Mouse (Mus musculus) ES-E14 (cell line): ENCODE data around the gene 1810049J17Rik. TPM values are rescaled to one million over a fixed set of nuclear protein-coding genes. Genes with fewer than 3 reads are reported as not detected.

Experiments used
- DNase-seq: peaks from one replicate; pipeline ENCODE4 v3.0.0-alpha.2; 2013; ENCODE audit warnings: low read depth, low spot score
- H3K27ac ChIP-seq: 2 replicates; pipeline ENCODE4 v1.5.1; 2012; ENCODE audit warnings: low read depth, mild to moderate bottlenecking, low read length, moderate library complexity, mixed read lengths; ENCODE audit not compliant: poor library complexity, insufficient read depth, severe bottlenecking
- H3K36me3 ChIP-seq: 2 replicates; pipeline ENCODE4 v1.6.1; 2012; ENCODE audit warnings: mild to moderate bottlenecking, low read length, moderate library complexity, mixed read lengths; ENCODE audit not compliant: control insufficient read depth, poor library complexity, insufficient read depth, severe bottlenecking
- H3K4me1 ChIP-seq, 2 experiments: fragments of 150-350 bp in 1 of 2; sonication (generic) in 1 of 2; 2 replicates each; pipeline ENCODE4 v1.6.1; 2012; ENCODE audit warnings: low read length in 2 of 2, mild to moderate bottlenecking in 1 of 2, mixed read lengths in 1 of 2; ENCODE audit not compliant: control insufficient read depth in 2 of 2, insufficient read depth in 2 of 2, poor library complexity in 1 of 2
- H3K4me3 ChIP-seq, 2 experiments: fragments of 150-350 bp in 1 of 2; sonication (generic) in 1 of 2; 2 replicates each; pipeline ENCODE4 v1.5.1; 2012; ENCODE audit warnings: low read length in 2 of 2, low read depth in 1 of 2, mild to moderate bottlenecking in 1 of 2, mixed read lengths in 1 of 2; ENCODE audit not compliant: insufficient read depth in 1 of 2, poor library complexity in 1 of 2, severe bottlenecking in 1 of 2
- H3K9ac ChIP-seq: 2 replicates; pipeline ENCODE4 v1.6.1; 2012; ENCODE audit warnings: low read depth, mild to moderate bottlenecking, low read length, mixed read lengths; ENCODE audit not compliant: poor library complexity, insufficient read depth, severe bottlenecking
- H3K9me3 ChIP-seq: fragments of 150-350 bp; sonication (generic); 2 replicates; pipeline ENCODE4 v1.6.1; 2012; ENCODE audit warnings: low read depth, mild to moderate bottlenecking, low read length; ENCODE audit not compliant: control insufficient read depth, insufficient read depth
- CHD2 ChIP-seq: IDR thresholded peaks from 2 replicates; pipeline ENCODE4 v1.6.1; 2014; ENCODE audit warnings: mild to moderate bottlenecking, low read depth, low read length, inconsistent platforms
- HCFC1 ChIP-seq: IDR thresholded peaks from 2 replicates; pipeline ENCODE4 v1.6.1; 2012; ENCODE audit warnings: low read length, inconsistent platforms, borderline replicate concordance; ENCODE audit not compliant: insufficient read depth
- MAFK ChIP-seq: IDR thresholded peaks from 2 replicates; pipeline ENCODE4 v1.6.1; 2014; ENCODE audit warnings: mild to moderate bottlenecking, low read depth, low read length, inconsistent platforms; ENCODE audit not compliant: insufficient read depth
- ZC3H11A ChIP-seq: IDR thresholded peaks from 2 replicates; pipeline ENCODE4 v1.6.1; 2012; ENCODE audit warnings: low read depth, mild to moderate bottlenecking, inconsistent platforms, low read length, borderline replicate concordance
- ZNF384 ChIP-seq: IDR thresholded peaks from 2 replicates; pipeline ENCODE4 v1.6.1; 2012; ENCODE audit warnings: low read depth, low read length, inconsistent platforms
- in situ Hi-C, 2 experiments: fragments of 600-800 bp; cut with MboI; formaldehyde crosslinking; loops; one replicate each; pipeline ENCODE4 v1.15.1; 2025; ENCODE audit warnings: low sequenced_read_pairs in 2 of 2, inconsistent platforms in 1 of 2; ENCODE audit not compliant: unreplicated experiment in 2 of 2
- total RNA-seq: library from RNA; depleted of rRNA; stranded (reverse); fragments of 300-350 nt; gene quantifications from 2 replicates; pipeline ENCODE4 v1.2.3, GENCODE M21; 2012

The 1810049J17Rik gene
- total RNA-seq, 1 experiment = 9.6 TPM

- in situ Hi-C loops = no loop called here
- no peak overlapping the region for H3K27ac ChIP-seq
- no peak for DNase-seq
- no peak overlapping the region for H3K9ac ChIP-seq
- H3K4me1 ChIP-seq = no peaks in the 10 kb centered on the region
- no peaks in the 10 kb centered on the region for H3K9me3 ChIP-seq
- TF ChIP-seq ZC3H11A = no peak
- no peak overlapping the region for H3K4me3 ChIP-seq
- peaks cover 14% of the 10 kb centered on the region for H3K36me3 ChIP-seq
Measured at GRCm38 (mm10) chr15:12346916-12347315, 25.2 kb upstream of the 1810049J17Rik start.

GRCm38 (mm10) chr15:12341401-12341758 is 19.7 kb upstream of the 1810049J17Rik start:
- in situ Hi-C loops = no loop called here
- no peak overlapping the region for H3K27ac ChIP-seq
- H3K9me3 ChIP-seq = no peaks in the 10 kb centered on the region
- no peak for DNase-seq
- H3K36me3 ChIP-seq = peaks cover 4% of the 10 kb centered on the region
- H3K9ac ChIP-seq = no peak overlapping the region
- H3K4me3 ChIP-seq = no peak overlapping the region
- peaks cover 0 to 6% of the 10 kb centered on the region in 2 experiments; a peak in 1 of 4 replicates for H3K4me1 ChIP-seq
- TF ChIP-seq MAFK (no peak), ZC3H11A (no peak), CHD2 (no peak), ZNF384 (no peak), HCFC1 (no peak)

GRCm38 (mm10) chr15:12340536-12341400 is 19.1 kb upstream of the 1810049J17Rik start:
- in situ Hi-C loops = no loop called here
- H3K27ac ChIP-seq = no peak overlapping the region

GRCm38 (mm10) chr15:12337779-12338137 is 16.1 kb upstream of the 1810049J17Rik start:
- in situ Hi-C loops = no loop called here
- TF ChIP-seq CHD2 = no peak
- TF ChIP-seq MAFK = no peak
- no peak for TF ChIP-seq ZNF384
- TF ChIP-seq HCFC1 = no peak
- TF ChIP-seq ZC3H11A = no peak
- H3K9me3 ChIP-seq = no peaks in the 10 kb centered on the region

More at GRCm38 (mm10) chr15:12340536-12341400, 19.1 kb upstream of the 1810049J17Rik start:
- peaks cover 4% of the 10 kb centered on the region for H3K36me3 ChIP-seq
- no peak for DNase-seq
- no peaks in the 10 kb centered on the region for H3K9me3 ChIP-seq
- H3K9ac ChIP-seq = no peak overlapping the region
- no peak overlapping the region for H3K4me3 ChIP-seq
- TF ChIP-seq HCFC1 = no peak
- TF ChIP-seq ZC3H11A = no peak
- no peak for TF ChIP-seq CHD2
- no peak for TF ChIP-seq MAFK
- TF ChIP-seq ZNF384 = no peak
- peaks cover 0 to 7% of the 10 kb centered on the region in 2 experiments; a peak in 1 of 4 replicates for H3K4me1 ChIP-seq

More at GRCm38 (mm10) chr15:12337779-12338137, 16.1 kb upstream of the 1810049J17Rik start:
- Histone ChIP-seq H3K4me3 (no peak overlapping the region), H3K9ac (no peak overlapping the region), H3K36me3 (no peaks in the 10 kb centered on the region; the same call in 1 of the 2 replicates), H3K27ac (no peak overlapping the region), H3K4me1 (peaks cover 0 to 11% of the 10 kb centered on the region in 2 experiments; a peak in 1 of 4 replicates)
- DNase-seq = no peak
